Mouse (Mus musculus) mouse embryonic stem cell (cell line): ENCODE results near the gene Cdca7l.
"Not testable (repeated sequence)": the region's sequence is repeated elsewhere in the genome, so short reads cannot be mapped to it uniquely, and the experiment has no call there.

ENCODE experiments used
- in situ Hi-C, 2 experiments: fragments of 300-500 bp; cut with MboI; formaldehyde crosslinking; loops; 1 replicate in 1 of 2; 3 replicates in 1 of 2; pipeline ENCODE4 v1.14.3; 2019 to 2020; ENCODE audit warnings: low sequenced_read_pairs in 2 of 2, low pct_unique_long_range_greater_than_20kb in 1 of 2, mixed read lengths in 1 of 2; ENCODE audit not compliant: unreplicated experiment in 1 of 2

The Cdca7l gene

DNA sequence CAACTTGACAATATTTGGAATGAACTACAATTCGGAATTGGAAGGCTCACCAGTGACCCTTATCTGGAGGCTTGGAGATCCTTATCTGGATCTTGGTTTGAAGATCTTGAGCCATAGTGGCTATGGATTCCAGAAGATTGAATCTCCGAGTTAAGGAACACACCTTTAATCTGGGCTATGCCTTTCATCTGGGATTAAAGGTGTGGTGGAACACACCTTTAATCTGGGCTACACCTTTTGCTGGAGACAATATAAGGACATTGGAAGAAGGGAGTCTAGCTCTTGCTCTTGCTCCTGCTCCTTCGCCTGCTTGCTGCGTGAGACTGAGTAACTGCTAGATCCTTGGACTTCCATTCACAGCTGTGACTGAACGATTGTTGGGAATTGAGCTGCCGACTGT is at the start of gene Cdca7l:
Cdca7l (plus strand) TSS at position 301 of the 400 bp plus-strand sequence.
- in situ Hi-C loops, result not testable (repeated sequence)

DNA sequence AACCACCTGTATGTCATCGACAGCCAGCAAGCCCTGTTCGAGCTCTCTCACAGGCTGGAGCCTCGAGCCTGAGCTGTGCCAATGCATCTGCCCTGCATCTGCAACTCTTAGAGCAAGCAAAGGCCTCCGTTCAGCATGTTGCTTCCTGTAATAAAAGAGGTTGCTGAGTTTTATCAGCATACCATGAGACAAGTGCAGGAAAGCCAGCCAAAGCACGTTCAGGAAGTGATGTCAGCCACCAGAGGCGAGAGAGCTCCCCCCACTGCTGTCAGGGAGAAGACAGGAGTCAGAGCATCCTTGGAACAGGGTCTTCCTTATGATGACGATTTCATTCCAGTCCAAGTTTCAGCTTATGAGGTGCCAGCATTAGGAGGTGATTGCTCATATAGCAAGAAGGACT is 48.1 kb upstream of the Cdca7l start:
- in situ Hi-C loops, result no loop called here

GRCm38 (mm10) chr12:117760373-117760772 is 43.7 kb upstream of the Cdca7l start:
- in situ Hi-C loops, result loop anchor here (10.0 kb wide), 3 partner anchors 176 to 356 kb away; no protein-coding TSS in a partner anchor

- in situ Hi-C loops, result loop anchor here (10.0 kb wide), 3 partner anchors 176 to 356 kb away; no protein-coding TSS in a partner anchor
Measured at GRCm38 (mm10) chr12:117760846-117761245, 43.2 kb upstream of the Cdca7l start.

DNA sequence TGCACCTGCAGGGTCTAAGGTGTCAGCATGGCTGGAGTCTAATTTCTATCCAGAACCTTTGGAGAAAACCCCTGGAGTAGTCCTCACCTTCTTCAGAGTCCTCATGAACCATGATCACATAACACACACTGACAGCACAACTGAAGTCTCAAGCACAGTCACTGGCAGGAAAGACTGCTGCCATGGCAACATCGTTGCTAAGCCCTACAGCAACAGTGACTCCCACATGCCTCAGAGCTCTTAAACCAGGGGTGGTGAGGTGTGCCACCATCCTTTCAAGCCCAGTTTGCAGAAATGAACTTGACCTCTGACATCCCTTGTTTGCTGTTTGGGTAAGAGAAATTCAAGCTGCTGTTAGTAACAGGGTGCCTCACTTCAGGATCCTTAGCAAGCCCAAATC is 42.4 kb upstream of the Cdca7l start:
- in situ Hi-C loops, result loop anchor here (10.0 kb wide), 3 partner anchors 177 to 357 kb away; no protein-coding TSS in a partner anchor

DNA sequence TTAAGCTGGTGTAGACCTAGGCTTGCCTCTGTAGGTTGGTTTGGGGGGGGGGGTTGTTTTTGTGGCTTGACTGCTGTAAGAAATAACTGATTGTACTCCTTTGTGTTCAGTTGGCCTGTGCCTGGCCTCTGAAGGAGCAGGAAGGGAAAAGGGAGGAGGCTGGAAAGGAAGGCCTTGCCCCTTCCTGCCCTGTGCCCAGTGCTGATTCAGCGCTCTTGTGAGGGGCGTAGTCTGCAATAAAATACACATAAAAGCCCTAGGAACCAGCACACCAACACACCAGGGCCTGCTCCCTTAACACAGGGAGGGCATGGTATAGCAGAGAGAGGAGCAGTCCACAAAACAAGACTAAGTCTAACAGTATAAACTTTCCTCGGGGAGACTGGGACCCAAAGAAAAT is 40.8 kb upstream of the Cdca7l start:
- in situ Hi-C loops, result loop anchor here (10.0 kb wide), 3 partner anchors 178 to 358 kb away; no protein-coding TSS in a partner anchor

GRCm38 (mm10) chr12:117764839-117765238 is 39.2 kb upstream of the Cdca7l start:
- in situ Hi-C loops, result loop anchor here (10.0 kb wide), 3 partner anchors 180 to 360 kb away; no protein-coding TSS in a partner anchor

GRCm38 (mm10) chr12:117769113-117769512 is 35.0 kb upstream of the Cdca7l start:
- in situ Hi-C loops, result loop anchor here (10.0 kb wide), 3 partner anchors 184 to 364 kb away; no protein-coding TSS in a partner anchor

DNA sequence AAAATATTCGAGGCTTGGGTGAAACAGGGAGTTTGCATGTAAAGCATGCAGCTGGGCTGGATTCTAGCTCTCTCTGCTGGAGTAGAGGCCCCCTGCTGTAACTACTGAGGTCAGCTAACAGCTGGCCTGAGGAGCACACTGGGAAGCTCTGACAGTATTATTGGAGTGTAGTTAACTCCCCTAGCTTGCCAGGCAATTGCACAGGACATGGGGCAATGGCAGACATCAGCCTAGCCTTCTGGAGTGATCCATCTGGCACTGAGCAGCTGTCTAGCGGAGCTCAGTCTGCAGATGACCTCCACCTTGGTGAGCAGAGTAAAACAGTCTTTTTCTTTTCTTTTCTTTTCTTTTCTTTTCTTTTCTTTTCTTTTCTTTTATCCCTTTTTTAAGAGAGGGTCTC is 33.9 kb upstream of the Cdca7l start:
- in situ Hi-C loops, result no loop called here

DNA sequence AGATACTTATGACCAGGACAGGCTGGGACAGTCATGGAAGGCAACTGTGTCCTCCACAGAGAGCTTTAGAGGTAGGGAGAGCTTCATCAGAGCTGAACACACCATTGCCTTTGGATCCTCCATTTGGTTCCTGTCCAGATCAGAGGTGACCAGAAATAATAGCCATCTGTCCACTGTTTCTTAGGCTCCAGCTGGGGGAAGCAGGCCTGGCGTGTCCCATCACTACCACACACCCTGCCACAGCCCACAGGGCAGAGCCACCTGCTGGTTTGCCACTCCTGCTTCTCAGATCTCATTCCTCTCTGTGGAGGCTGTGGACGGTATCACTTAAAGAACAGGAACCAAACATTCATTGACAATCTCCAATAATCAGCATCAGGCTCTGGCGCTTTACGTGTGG is 32.9 kb upstream of the Cdca7l start:
- in situ Hi-C loops, result no loop called here

GRCm38 (mm10) chr12:117772638-117773037 is 31.5 kb upstream of the Cdca7l start:
- in situ Hi-C loops, result no loop called here

DNA sequence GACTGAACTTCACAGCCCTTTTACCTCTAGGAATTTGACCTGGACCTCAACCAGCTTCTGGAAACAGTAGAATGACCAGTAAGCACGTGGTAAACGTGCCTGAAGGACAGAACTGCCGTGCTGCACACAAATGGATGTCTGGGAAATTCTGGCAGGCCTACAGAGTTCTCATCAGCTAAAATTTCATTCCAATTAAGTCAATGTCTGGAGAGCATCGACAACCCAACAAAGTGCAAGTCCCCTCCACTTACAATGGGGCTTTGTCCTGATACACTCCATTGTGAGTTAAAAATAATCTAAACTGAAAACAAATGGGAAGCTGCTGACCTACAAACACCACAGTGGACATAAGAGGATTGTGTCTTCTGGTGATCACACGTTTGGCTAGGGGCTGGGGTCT is 27.2 kb upstream of the Cdca7l start:
- in situ Hi-C loops, result no loop called here

- in situ Hi-C loops, result loop anchor here in 1 of 2 experiments (10.0 kb wide), 1 partner anchor 53 kb away; no protein-coding TSS in a partner anchor
Measured at GRCm38 (mm10) chr12:117781360-117781759, 22.7 kb upstream of the Cdca7l start.

GRCm38 (mm10) chr12:117783426-117783825 is 20.7 kb upstream of the Cdca7l start:
- in situ Hi-C loops, result loop anchor here in 1 of 2 experiments (10.0 kb wide), 1 partner anchor 51 kb away; no protein-coding TSS in a partner anchor

DNA sequence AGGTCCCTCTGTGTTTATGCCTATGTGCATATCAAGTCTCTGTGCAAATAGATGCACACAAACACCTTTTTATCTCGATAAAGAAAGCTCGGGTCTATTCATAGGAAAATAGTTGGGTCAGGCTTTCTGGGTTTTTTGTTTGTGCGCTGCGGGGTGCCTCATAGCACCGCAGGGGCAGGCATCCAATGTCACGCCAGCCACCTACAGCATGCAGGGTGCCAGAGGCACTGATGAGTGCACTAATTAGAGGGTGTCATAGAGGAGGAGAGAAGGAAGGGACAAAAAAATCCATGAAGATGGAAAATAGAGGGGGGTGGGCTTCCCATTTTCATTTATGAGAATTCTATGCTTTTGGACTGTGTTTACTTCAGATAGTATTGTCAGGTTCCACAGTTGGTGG is 17.5 kb upstream of the Cdca7l start:
- in situ Hi-C loops, result loop anchor here in 1 of 2 experiments (10.0 kb wide), 1 partner anchor 48 kb away; no protein-coding TSS in a partner anchor

GRCm38 (mm10) chr12:117788513-117789011 is 15.5 kb upstream of the Cdca7l start:
- in situ Hi-C loops, result loop anchor here in 1 of 2 experiments (10.0 kb wide), 1 partner anchor 46 kb away; no protein-coding TSS in a partner anchor

DNA sequence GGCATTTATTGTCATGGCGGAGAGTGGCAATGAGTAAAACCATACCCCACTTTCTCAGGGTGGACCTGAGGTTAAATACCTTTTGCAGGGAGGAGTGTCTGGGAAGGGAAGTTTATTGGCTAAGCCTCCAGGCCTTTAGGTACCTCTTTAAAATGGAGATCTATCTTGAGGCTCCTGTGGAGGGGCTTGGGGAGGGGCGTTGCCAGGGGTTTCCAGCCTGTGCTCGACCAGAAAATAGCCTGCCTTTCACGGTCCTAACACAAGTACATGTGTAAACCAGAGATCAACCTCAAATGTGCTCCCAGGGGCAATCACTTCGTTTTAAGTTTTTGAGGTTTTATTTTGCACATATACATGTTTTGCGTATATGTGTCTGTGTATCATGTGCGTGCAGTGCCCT is 15.1 kb upstream of the Cdca7l start:
- in situ Hi-C loops, result loop anchor here in 1 of 2 experiments (10.0 kb wide), 1 partner anchor 46 kb away; no protein-coding TSS in a partner anchor

DNA sequence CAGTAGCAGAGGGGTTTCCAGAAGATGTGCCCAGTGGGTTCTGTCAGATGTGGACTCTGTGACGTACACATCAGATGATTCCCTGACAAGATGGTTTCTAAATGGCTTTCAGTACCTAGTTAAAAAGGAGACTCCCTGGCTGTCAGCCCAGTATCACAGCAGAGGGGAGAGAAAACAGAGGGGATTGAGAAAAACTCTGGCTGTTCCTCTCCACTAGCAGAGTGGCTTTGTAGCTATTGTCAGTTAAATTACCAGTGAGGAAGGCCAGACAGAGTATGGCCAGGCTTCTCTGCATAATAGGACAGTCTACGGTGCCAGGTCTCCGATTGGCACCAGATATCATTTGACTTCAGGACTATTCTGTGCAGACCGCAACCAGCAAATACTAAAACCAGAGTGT is 8.8 kb upstream of the Cdca7l start:
- in situ Hi-C loops, result no loop called here

GRCm38 (mm10) chr12:117805576-117805975 is 1.5 kb downstream of the Cdca7l start:
- in situ Hi-C loops, result no loop called here

- in situ Hi-C loops, result no loop called here
Measured at GRCm38 (mm10) chr12:117806007-117806451, 1.9 kb downstream of the Cdca7l start.
